Mouse (Mus musculus) adrenal gland, adult 8-10 months (tissue): Measurements from ENCODE around the gene Cenpi. TPM values are rescaled to one million over a fixed set of nuclear protein-coding genes. Genes with fewer than 3 reads are reported as not detected.
"Not testable (repeated sequence)": the region's sequence is repeated elsewhere in the genome, so short reads cannot be mapped to it uniquely, and the experiment has no call there.

Experiments
- DNase-seq: peaks from one replicate; pipeline ENCODE4 v3.0.0; 2022
- total RNA-seq, 4 experiments: library from RNA; stranded (reverse); gene quantifications; 2 replicates each; pipeline ENCODE4 v1.2.4; 2022

Cenpi gene
- total RNA-seq = 1 to 10 TPM; 1.3 to 4.3 (median 3.9) TPM

GRCm38 (mm10) chrX:134307534-134308274, at the start of gene Cenpi:
TSS of gene Cenpi (plus strand) at chrX:134308084.
- DNase-seq = peak; percentile 83

- DNase-seq = peak; percentile 18
Measured at GRCm38 (mm10) chrX:134261191-134261590, 46.7 kb upstream of the Cenpi start.

GRCm38 (mm10) chrX:134262129-134262528, 45.8 kb upstream of the Cenpi start:
- no peak for DNase-seq

- DNase-seq = peak; percentile 23
Measured at GRCm38 (mm10) chrX:134275715-134276114, 32.2 kb upstream of the Cenpi start.

GRCm38 (mm10) chrX:134276275-134277160, 31.4 kb upstream of the Cenpi start, which contains the start of gene Trmt2b:
TSS of gene Trmt2b (minus strand) at chrX:134276984.
- DNase-seq = peak; percentile 77

GRCm38 (mm10) chrX:134280531-134280930, 27.4 kb upstream of the Cenpi start:
- DNase-seq = no peak

- no peak for DNase-seq
Measured at GRCm38 (mm10) chrX:134285102-134285501, 22.8 kb upstream of the Cenpi start.

GRCm38 (mm10) chrX:134285791-134286190, 22.1 kb upstream of the Cenpi start:
- DNase-seq = no peak

- DNase-seq = no peak
Measured at GRCm38 (mm10) chrX:134287305-134287704, 20.6 kb upstream of the Cenpi start.

GRCm38 (mm10) chrX:134296301-134296700, 11.6 kb upstream of the Cenpi start:
- no peak for DNase-seq

GRCm38 (mm10) chrX:134296737-134297136, 11.1 kb upstream of the Cenpi start:
- DNase-seq = no peak

GRCm38 (mm10) chrX:134297195-134297594, 10.7 kb upstream of the Cenpi start:
- DNase-seq = no peak

GRCm38 (mm10) chrX:134300219-134300618, 7.7 kb upstream of the Cenpi start:
- DNase-seq = no peak

- DNase-seq = no peak
Measured at GRCm38 (mm10) chrX:134303287-134303686, 4.6 kb upstream of the Cenpi start.

- DNase-seq = no peak
Measured at GRCm38 (mm10) chrX:134308275-134308634, 371 bp downstream of the Cenpi start.

- not testable (repeated sequence) for DNase-seq
Measured at GRCm38 (mm10) chrX:134311193-134311592, 3.3 kb downstream of the Cenpi start.

GRCm38 (mm10) chrX:134319153-134319932, 11.5 kb downstream of the Cenpi start:
- DNase-seq = no peak

GRCm38 (mm10) chrX:134333280-134333679, 25.4 kb downstream of the Cenpi start:
- no peak for DNase-seq

- DNase-seq = no peak
Measured at GRCm38 (mm10) chrX:134342735-134343134, 34.9 kb downstream of the Cenpi start.

- no peak for DNase-seq
Measured at GRCm38 (mm10) chrX:134350205-134350604, 42.3 kb downstream of the Cenpi start.

GRCm38 (mm10) chrX:134353848-134354247, 46.0 kb downstream of the Cenpi start:
- DNase-seq = no peak

GRCm38 (mm10) chrX:134359336-134359735, 51.5 kb downstream of the Cenpi start:
- DNase-seq = peak; percentile 15

GRCm38 (mm10) chrX:134362156-134362555, 54.3 kb downstream of the Cenpi start:
- no peak for DNase-seq
